Mouse (Mus musculus) heart, embryonic 12.5 days (tissue): ENCODE measurements around the gene Taf9. TPM values are rescaled to one million over a fixed set of nuclear protein-coding genes. Genes with fewer than 3 reads are reported as not detected.

Experiments
- ATAC-seq: fragments of 200-750 bp; cut with Nextera tagmentation; 2 replicates; pipeline ENCODE4 v1.8.0; 2017; ENCODE audit warnings: moderate TSS enrichment, moderate library complexity; ENCODE audit not compliant: insufficient number of reproducible peaks, low FRiP score
- H3K27ac ChIP-seq: fragments of 300-500 bp; sonication (generic); 2 replicates; pipeline ENCODE4 v1.5.1; 2016; ENCODE audit warnings: mild to moderate bottlenecking, moderate library complexity; ENCODE audit not compliant: poor library complexity, severe bottlenecking
- H3K27me3 ChIP-seq: fragments of 300-500 bp; sonication (generic); replicated peaks from 2 replicates; pipeline ENCODE4 v1.6.1; 2016; ENCODE audit warnings: mild to moderate bottlenecking, moderate library complexity
- H3K36me3 ChIP-seq: fragments of 300-500 bp; sonication (generic); 2 replicates; pipeline ENCODE4 v1.6.1; 2016; ENCODE audit warnings: mild to moderate bottlenecking, moderate library complexity
- H3K4me1 ChIP-seq: fragments of 300-500 bp; sonication (generic); replicated peaks from 2 replicates; pipeline ENCODE4 v1.6.1; 2016; ENCODE audit warnings: mild to moderate bottlenecking
- H3K4me2 ChIP-seq: fragments of 300-500 bp; sonication (generic); 2 replicates; pipeline ENCODE4 v1.6.1; 2016; ENCODE audit warnings: mild to moderate bottlenecking, moderate library complexity
- H3K4me3 ChIP-seq: fragments of 300-500 bp; sonication (generic); 2 replicates; pipeline ENCODE4 v1.5.1; 2016; ENCODE audit warnings: mild to moderate bottlenecking
- H3K9ac ChIP-seq: fragments of 300-500 bp; sonication (generic); 2 replicates; pipeline ENCODE4 v1.6.1; 2016; ENCODE audit warnings: mild to moderate bottlenecking, moderate library complexity
- H3K9me3 ChIP-seq: fragments of 300-500 bp; sonication (generic); replicated peaks from 2 replicates; pipeline ENCODE4 v1.6.1; 2016; ENCODE audit warnings: mild to moderate bottlenecking, moderate library complexity
- whole genome bisulfite sequencing: fragments of 180-500 bp; shearing (Covaris S2); methylation state at CpG from one replicate; pipeline ENCODE4 v1.1.7; 2016; 5-methylcytosine and 5-hydroxymethylcytosine counted together
- polyA plus RNA-seq: library from polyadenylated mRNA; unstranded; fragments of >200 nt; fragmentation: Nextera tagmentation; extraction: Ambion mirVana; gene quantifications from 2 replicates; pipeline ENCODE4 v1.2.1, GENCODE M21; 2016

Taf9 gene
- polyA plus RNA-seq, 1 experiment from 2014 or later, result 11.3 TPM

DNA sequence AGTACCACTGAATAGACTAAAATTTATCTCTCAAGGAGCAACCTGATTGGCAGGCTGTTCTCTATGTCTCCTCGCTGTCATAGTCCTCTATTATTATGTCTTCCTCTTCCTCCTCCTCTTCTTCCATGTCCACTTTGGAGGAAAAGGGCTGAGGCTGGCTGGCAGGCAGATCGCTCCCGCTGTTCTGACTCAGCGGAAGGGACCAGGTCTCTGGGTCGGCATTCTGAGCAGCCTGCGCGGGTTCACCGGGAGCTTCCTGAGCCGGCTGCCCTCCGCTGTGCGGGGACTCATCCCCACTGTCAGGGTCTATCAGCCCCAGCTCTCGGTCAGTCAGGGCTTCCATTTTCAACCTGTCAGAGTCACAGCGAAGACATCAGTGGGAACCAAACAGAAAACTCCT lies 33.8 kb upstream of the Taf9 start:
- Histone ChIP-seq H3K9me3 (no peaks in the 10 kb centered on the region), H3K27ac (no peak overlapping the region), H3K4me2 (no peak overlapping the region), H3K36me3 (peaks cover 35% of the 10 kb centered on the region), H3K27me3 (peaks cover 5% of the 10 kb centered on the region; the same call in 1 of the 2 replicates), H3K4me3 (no peak overlapping the region), H3K9ac (no peak overlapping the region), H3K4me1 (no peaks in the 10 kb centered on the region)
- WGBS, result 71% methylated on average over 13 of the region's 13 CpGs
- ATAC-seq, result no peak

- H3K4me1 ChIP-seq, result no peaks in the 10 kb centered on the region
- peaks cover 69% of the 10 kb centered on the region for H3K36me3 ChIP-seq
- 0 out of 2 replicates have a peak, but pooled peaks cover 5% of the 10 kb centered on the region for H3K27me3 ChIP-seq
- no peak overlapping the region for H3K27ac ChIP-seq
- H3K9ac ChIP-seq, result no peak overlapping the region
- H3K4me3 ChIP-seq, result no peak overlapping the region
- ATAC-seq, result no peak
- 89% methylated on average over 4 of the region's 4 CpGs for WGBS
- H3K9me3 ChIP-seq, result no peaks in the 10 kb centered on the region
- no peak overlapping the region for H3K4me2 ChIP-seq
Measured at GRCm38 (mm10) chr13:100622241-100622640, 29.1 kb upstream of the Taf9 start.

GRCm38 (mm10) chr13:100634106-100634691 lies 17.2 kb upstream of the Taf9 start:
- Histone ChIP-seq H3K4me2 (no peak overlapping the region), H3K36me3 (peaks cover 69% of the 10 kb centered on the region), H3K4me1 (no peaks in the 10 kb centered on the region), H3K9ac (no peak overlapping the region), H3K4me3 (no peak overlapping the region), H3K27ac (no peak overlapping the region), H3K9me3 (no peaks in the 10 kb centered on the region), H3K27me3 (no peaks in the 10 kb centered on the region)
- WGBS, result 71% methylated on average over 3 of the region's 3 CpGs
- no peak for ATAC-seq

DNA sequence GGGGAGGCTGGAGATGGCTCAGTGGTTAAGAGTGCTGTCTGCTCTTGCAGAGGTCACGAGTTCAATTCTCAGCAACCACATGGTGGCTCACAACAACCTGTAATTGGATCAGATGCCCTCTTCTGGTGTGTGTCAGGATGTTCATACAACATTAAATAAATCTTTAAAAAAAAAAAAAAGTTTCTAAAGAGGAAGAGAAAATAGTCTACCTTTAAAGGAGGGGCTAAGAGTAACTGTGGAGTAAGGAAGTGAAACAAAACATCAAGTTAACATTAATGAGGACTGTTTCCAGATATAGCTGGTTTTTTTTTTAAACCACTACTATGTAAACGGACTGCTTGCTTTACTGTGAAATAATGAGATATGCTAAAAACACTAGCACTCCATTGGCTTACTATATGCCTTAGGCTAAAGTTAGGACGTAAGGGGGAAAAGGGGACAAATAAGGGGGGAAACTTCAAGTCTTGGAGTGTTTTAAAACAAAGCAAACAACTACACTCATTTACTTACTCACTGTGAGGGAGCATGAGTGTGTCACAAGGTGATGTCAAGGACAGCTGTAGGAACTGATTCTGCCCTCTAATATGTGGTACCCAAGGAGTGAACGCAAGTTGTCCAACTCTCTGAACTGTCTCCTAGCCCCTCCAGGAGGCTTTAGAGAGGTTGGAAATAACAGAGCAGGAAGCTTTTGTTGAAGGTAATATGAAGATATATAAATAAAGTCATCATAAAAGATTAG lies 8.7 kb upstream of the Taf9 start:
- Histone ChIP-seq H3K4me1 (no peaks in the 10 kb centered on the region), H3K27ac (no peak overlapping the region), H3K4me2 (no peak overlapping the region), H3K4me3 (no peak overlapping the region), H3K36me3 (peaks cover 74% of the 10 kb centered on the region), H3K9ac (no peak overlapping the region), H3K9me3 (no peaks in the 10 kb centered on the region), H3K27me3 (no peaks in the 10 kb centered on the region)
- no peak for ATAC-seq
- WGBS, result 90% methylated on average over 4 of the region's 4 CpGs

- Histone ChIP-seq H3K27ac (no peak overlapping the region), H3K4me1 (peaks cover 7% of the 10 kb centered on the region), H3K9ac (no peak overlapping the region), H3K4me3 (no peak overlapping the region), H3K27me3 (no peaks in the 10 kb centered on the region), H3K9me3 (no peaks in the 10 kb centered on the region), H3K4me2 (no peak overlapping the region), H3K36me3 (peaks cover 39% of the 10 kb centered on the region)
- ATAC-seq, result no peak
- 94% methylated on average over 8 of the region's 8 CpGs for WGBS
Measured at GRCm38 (mm10) chr13:100648223-100648622, 3.2 kb upstream of the Taf9 start.

DNA sequence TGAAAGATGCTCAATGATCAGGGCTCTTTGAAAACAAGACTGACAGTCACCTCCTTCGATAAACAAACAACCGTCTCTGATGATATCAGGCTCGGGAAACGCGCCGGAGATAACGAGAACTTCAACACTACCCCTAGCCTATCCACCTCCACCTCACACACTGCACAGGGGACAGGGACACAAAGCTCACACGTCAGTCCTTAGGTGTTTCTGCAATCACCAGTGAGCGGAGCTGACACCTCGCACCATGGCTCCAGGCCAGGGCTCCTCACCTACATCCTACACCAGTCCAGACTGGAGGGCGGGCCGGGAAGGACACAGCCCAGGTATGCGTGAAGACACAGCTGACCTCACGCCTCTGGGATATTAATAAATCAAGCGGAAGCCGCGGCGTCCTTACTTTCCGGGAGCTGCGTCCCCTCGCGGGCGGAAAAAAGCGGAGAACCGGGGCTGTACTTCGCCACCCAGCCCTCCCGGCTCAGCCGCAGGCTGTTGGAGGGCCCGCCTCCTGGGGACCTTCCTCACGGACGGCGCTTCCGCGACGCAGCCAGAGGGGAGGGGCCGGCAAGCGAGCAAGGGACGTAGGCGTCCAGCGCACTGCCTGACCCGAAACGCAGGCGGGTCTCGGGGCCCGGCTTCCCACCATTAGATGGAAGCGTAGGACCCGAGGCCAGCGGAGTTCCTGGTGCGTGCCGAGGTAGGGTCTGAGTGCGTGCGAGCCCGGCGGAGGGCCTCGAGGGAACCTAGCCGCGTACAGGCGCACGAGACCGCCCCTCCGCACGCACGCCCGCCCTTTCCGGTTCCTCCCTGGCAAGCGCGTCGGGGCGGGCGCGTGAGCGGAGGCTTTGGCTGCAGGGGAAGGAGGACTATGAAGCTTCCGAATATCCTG lies 585 bp upstream of the Taf9 start, which contains the start of the genes Ak6 and Rad17:
TSS of gene Ak6 (plus strand) at position 430 of the 889 bp plus-strand sequence.
TSS of gene Rad17 (minus strand) at position 502 of the 889 bp plus-strand sequence.
- H3K9me3 ChIP-seq, result no peaks in the 10 kb centered on the region
- H3K4me2 ChIP-seq, result peak within 1 kb of the TSS; percentile 93
- H3K27ac ChIP-seq, result peak within 1 kb of the TSS; percentile 87
- H3K27me3 ChIP-seq, result no peaks in the 10 kb centered on the region
- H3K36me3 ChIP-seq, result peaks cover 22% of the 10 kb centered on the region
- under 1% methylated on average over 68 of the region's 73 CpGs for WGBS
- ATAC-seq, result peak; percentile 96
- peak within 1 kb of the TSS; percentile 95 for H3K9ac ChIP-seq
- peaks cover 7% of the 10 kb centered on the region for H3K4me1 ChIP-seq
- H3K4me3 ChIP-seq, result peak within 1 kb of the TSS; percentile 90

- no peak overlapping the region for H3K4me3 ChIP-seq
- no peak overlapping the region for H3K4me2 ChIP-seq
- no peaks in the 10 kb centered on the region for H3K27me3 ChIP-seq
- H3K27ac ChIP-seq, result no peak overlapping the region
- ATAC-seq, result no peak
- WGBS, result 89% methylated on average over 5 of the region's 5 CpGs
- H3K4me1 ChIP-seq, result no peaks in the 10 kb centered on the region
- H3K9ac ChIP-seq, result no peak overlapping the region
- no peaks in the 10 kb centered on the region for H3K9me3 ChIP-seq
- H3K36me3 ChIP-seq, result peaks cover 15% of the 10 kb centered on the region
Measured at GRCm38 (mm10) chr13:100658091-100658490, 6.7 kb downstream of the Taf9 start.

DNA sequence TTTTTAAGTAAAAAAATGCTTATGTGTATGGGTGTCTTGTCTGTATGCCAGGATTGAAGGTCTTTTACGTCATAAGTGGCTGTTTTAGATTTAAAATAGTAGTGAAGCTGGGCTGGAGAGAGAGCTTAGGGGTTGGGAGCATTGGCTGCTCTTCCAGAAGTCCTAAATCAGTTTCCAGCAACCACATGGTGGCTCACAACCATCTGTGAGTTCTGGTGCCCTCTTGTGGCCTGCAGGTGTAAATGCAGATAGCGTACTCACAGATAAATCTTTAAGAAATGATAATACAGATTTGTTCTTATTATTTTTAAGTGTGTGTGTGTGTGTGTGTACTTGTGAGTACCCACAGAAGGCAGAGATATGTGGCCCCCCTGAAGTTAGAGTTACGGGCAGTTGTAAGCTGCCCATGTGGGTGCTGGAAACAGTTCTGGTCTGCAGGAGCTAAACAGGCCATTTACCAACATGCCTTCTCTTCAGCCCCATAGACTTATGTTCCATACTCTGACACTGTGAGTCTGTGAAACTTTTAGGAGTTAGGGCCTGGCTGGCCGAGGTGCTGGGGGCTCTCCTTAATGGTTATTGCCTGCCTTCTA lies 8.6 kb downstream of the Taf9 start:
- Histone ChIP-seq H3K9ac (0 out of 2 replicates have a peak overlapping the region, but pooled peaks have one; percentile 5), H3K4me1 (no peaks in the 10 kb centered on the region), H3K36me3 (peaks cover 23% of the 10 kb centered on the region), H3K27me3 (no peaks in the 10 kb centered on the region), H3K4me3 (no peak overlapping the region), H3K27ac (no peak overlapping the region), H3K9me3 (no peaks in the 10 kb centered on the region), H3K4me2 (no peak overlapping the region)
- WGBS, result 43% methylated on average over 4 of the region's 4 CpGs
- ATAC-seq, result no peak

DNA sequence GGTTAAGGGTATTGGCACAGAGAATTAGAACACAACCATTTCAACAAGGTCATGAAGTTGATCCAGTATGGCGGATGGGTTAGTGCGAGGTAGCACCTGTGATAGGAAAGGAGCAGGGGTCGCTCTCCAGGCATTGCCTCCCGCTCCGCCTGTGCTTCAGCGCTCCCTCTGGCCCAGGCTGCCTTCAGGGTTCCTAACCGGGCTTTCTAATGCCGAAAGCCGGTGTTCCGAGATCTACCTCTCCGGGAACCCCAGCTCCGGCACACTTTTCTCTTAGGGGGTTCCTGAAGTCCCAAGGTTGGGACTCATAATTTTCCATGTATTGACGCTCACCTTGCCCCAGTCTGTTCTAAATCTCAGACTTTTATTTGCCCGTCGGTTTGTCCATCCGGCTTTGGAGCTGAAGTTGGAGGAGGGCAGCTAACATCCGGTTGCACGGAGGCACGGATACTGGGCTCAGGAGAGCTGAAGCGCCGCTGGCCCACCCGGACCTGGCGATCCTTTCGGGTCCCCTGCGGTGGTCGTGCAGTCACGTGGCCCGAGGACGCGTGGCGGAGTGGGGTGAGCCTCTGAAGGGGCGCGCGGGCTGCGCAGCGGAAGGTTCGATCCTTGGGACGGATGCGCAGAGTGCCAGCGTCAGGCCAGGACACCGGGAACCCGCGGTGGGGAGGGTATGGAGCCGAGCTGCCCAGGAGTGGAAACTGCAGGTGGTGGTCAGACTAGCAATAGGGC lies 18.1 kb downstream of the Taf9 start, which contains the start of gene Ccdc125:
TSS of gene Ccdc125 (plus strand) at position 427 of the 732 bp plus-strand sequence.
- under 1% methylated on average over 44 of the region's 44 CpGs for WGBS
- Histone ChIP-seq H3K4me2 (peak within 1 kb of the TSS; percentile 74), H3K4me1 (0 out of 2 replicates have a peak, but pooled peaks cover 7% of the 10 kb centered on the region), H3K27ac (peak within 1 kb of the TSS; percentile 61), H3K27me3 (no peaks in the 10 kb centered on the region), H3K9ac (peak within 1 kb of the TSS; percentile 72), H3K4me3 (peak within 1 kb of the TSS; percentile 65), H3K9me3 (0 out of 2 replicates have a peak, but pooled peaks cover 4% of the 10 kb centered on the region), H3K36me3 (peaks cover 15% of the 10 kb centered on the region)
- peak; percentile 67 for ATAC-seq

DNA sequence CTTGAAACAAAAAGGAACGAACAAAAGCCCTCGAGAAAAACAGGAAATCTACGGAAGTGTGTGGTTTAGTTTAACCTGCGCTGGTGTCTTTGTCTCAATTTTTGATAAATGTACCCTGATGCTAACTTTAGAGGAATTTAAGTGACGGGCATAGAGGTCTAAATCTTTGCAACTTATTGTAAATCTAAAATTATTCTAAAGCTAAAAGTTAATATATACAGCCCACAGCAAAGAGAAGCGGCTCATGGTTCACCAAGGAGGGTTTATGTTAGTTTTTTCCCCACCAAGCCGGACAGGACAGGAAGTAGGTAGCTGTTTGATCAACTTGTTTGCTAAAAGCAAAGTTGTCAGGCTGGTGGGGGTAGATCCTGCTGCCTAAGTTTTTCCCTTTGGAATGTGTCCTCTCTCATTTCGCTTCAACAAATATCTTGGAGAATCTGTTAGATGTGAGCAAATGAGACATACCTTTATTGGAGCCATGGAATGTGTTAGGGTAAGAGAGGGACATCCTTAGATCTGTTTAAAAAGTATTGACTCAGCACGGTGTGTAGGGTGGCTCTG lies 18.9 kb downstream of the Taf9 start:
- no peak for ATAC-seq
- H3K27ac ChIP-seq, result no peak overlapping the region
- H3K4me1 ChIP-seq, result 0 out of 2 replicates have a peak, but pooled peaks cover 7% of the 10 kb centered on the region
- WGBS, result 50% methylated on average over 9 of the region's 9 CpGs
- H3K9me3 ChIP-seq, result 0 out of 2 replicates have a peak, but pooled peaks cover 4% of the 10 kb centered on the region
- peaks cover 12% of the 10 kb centered on the region for H3K36me3 ChIP-seq
- H3K27me3 ChIP-seq, result no peaks in the 10 kb centered on the region
- H3K4me2 ChIP-seq, result peak overlapping the region; percentile 74
- peak overlapping the region; percentile 72; the same call in 1 of the 2 replicates for H3K9ac ChIP-seq
- peak overlapping the region; percentile 65 for H3K4me3 ChIP-seq
